Mouse (Mus musculus): ENCODE results near the gene Fam78a. TPM values are rescaled to one million over a fixed set of nuclear protein-coding genes. Genes with fewer than 3 reads are reported as not detected.

Fam78a gene
- polyA plus RNA-seq, 1 experiment from 2014 or later, result 3.1 TPM

DNA sequence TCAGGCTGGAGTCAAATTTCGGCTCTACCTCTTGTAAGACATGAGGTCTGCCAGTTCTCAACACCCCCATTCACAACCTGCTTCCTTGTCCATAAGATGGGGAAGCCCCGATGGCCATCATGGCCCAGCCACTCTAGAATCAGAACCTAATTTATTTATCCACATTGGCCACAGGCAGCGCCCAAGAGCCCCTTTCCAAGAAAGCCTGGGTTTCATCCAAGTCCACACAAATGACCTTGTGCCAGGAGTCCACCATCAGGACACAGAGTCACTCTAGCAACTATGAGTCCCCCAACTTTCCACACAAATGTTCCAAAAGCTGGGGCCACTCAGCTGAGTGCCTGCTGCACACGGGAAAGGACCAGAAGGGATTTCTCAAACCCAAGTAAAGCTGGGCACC is 18.7 kb downstream of the Fam78a start:
- Histone ChIP-seq H3K9ac (ENCODE audit: low read length) (no peak overlapping the region), H3K4me3 (ENCODE audit: low read depth, low read length) (no peak overlapping the region), H3K4me1 (ENCODE audit: control insufficient read depth, insufficient read depth, low read length) (no peaks in the 10 kb centered on the region), H3K36me3 (ENCODE audit: control insufficient read depth, insufficient read depth, low read length) (no peaks in the 10 kb centered on the region), H3K9me3 (ENCODE audit: control insufficient read depth, low read length) (no peaks in the 10 kb centered on the region), H3K27ac (ENCODE audit: low read depth, low read length) (no peak overlapping the region), H3K27me3 (ENCODE audit: control insufficient read depth, insufficient read depth, low read length) (no peaks in the 10 kb centered on the region), H3K4me2 (ENCODE audit: low read depth) (no peak overlapping the region)
- ATAC-seq (ENCODE audit: insufficient read depth, low FRiP score, low TSS enrichment) (no peak), DNase-seq (ENCODE audit: low spot score) (no peak)
- WGBS, result 86% methylated on average over 4 of the region's 4 CpGs

- Histone ChIP-seq H3K9ac (ENCODE audit: low read length) (no peak overlapping the region), H3K4me2 (ENCODE audit: low read depth) (no peak overlapping the region), H3K36me3 (ENCODE audit: control insufficient read depth, insufficient read depth, low read length) (no peaks in the 10 kb centered on the region), H3K27ac (ENCODE audit: low read depth, low read length) (no peak overlapping the region), H3K4me1 (ENCODE audit: control insufficient read depth, insufficient read depth, low read length) (no peaks in the 10 kb centered on the region), H3K4me3 (ENCODE audit: low read depth, low read length) (no peak overlapping the region), H3K9me3 (ENCODE audit: control insufficient read depth, low read length) (no peaks in the 10 kb centered on the region), H3K27me3 (ENCODE audit: control insufficient read depth, insufficient read depth, low read length) (no peaks in the 10 kb centered on the region)
- WGBS, result 84% methylated on average over 5 of the region's 5 CpGs
- DNase-seq (ENCODE audit: low spot score), result no peak
- no peak for ATAC-seq (ENCODE audit: insufficient read depth, low FRiP score, low TSS enrichment)
These were observed 19.3 kb downstream of the Fam78a start for GRCm38 (mm10) chr2:32065371-32065791.

DNA sequence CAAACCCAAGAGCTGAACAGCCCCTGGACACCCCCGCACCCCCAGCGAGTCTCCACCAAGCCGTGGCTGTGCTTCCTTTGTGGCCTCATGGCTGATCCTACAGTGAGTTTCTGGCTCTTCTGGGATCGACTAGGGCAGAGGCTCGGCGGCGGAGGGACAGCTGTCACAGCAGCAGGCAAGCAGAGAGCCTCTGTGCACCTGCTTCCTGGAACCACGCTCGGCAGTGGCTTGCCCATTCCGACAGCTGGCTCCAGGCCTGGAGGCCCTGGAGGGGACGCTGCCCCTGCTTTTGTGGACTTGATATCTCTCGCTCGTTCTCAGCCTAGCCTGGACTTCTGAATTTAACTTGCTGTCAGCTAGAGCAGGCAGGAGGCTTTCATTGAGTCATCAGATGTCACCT is 19.7 kb downstream of the Fam78a start:
- no peaks in the 10 kb centered on the region for H3K9me3 ChIP-seq (ENCODE audit: control insufficient read depth, low read length)
- no peak for ATAC-seq (ENCODE audit: insufficient read depth, low FRiP score, low TSS enrichment)
- H3K4me3 ChIP-seq (ENCODE audit: low read depth, low read length), result no peak overlapping the region
- H3K27me3 ChIP-seq (ENCODE audit: control insufficient read depth, insufficient read depth, low read length), result no peaks in the 10 kb centered on the region
- no peaks in the 10 kb centered on the region for H3K4me1 ChIP-seq (ENCODE audit: control insufficient read depth, insufficient read depth, low read length)
- 65% methylated on average over 13 of the region's 13 CpGs for WGBS
- H3K36me3 ChIP-seq (ENCODE audit: control insufficient read depth, insufficient read depth, low read length), result no peaks in the 10 kb centered on the region
- DNase-seq (ENCODE audit: low spot score), result peak; percentile 24
- H3K27ac ChIP-seq (ENCODE audit: low read depth, low read length), result no peak overlapping the region
- no peak overlapping the region for H3K9ac ChIP-seq (ENCODE audit: low read length)
- H3K4me2 ChIP-seq (ENCODE audit: low read depth), result no peak overlapping the region

- Histone ChIP-seq H3K4me1 (ENCODE audit: control insufficient read depth, insufficient read depth, low read length) (no peaks in the 10 kb centered on the region), H3K36me3 (ENCODE audit: control insufficient read depth, insufficient read depth, low read length) (no peaks in the 10 kb centered on the region), H3K4me2 (ENCODE audit: low read depth) (no peak overlapping the region), H3K27ac (ENCODE audit: low read depth, low read length) (no peak overlapping the region), H3K9ac (ENCODE audit: low read length) (no peak overlapping the region), H3K9me3 (ENCODE audit: control insufficient read depth, low read length) (no peaks in the 10 kb centered on the region), H3K4me3 (ENCODE audit: low read depth, low read length) (no peak overlapping the region), H3K27me3 (ENCODE audit: control insufficient read depth, insufficient read depth, low read length) (no peaks in the 10 kb centered on the region)
- ATAC-seq (ENCODE audit: insufficient read depth, low FRiP score, low TSS enrichment), result no peak
- 90% methylated on average over 7 of the region's 7 CpGs for WGBS
- no peak for DNase-seq (ENCODE audit: low spot score)
These were observed 21.1 kb downstream of the Fam78a start for GRCm38 (mm10) chr2:32063451-32064151.

- Histone ChIP-seq H3K27ac (ENCODE audit: low read depth, low read length) (no peak overlapping the region), H3K9me3 (ENCODE audit: control insufficient read depth, low read length) (no peaks in the 10 kb centered on the region), H3K9ac (ENCODE audit: low read length) (no peak overlapping the region), H3K4me2 (ENCODE audit: low read depth) (no peak overlapping the region), H3K36me3 (ENCODE audit: control insufficient read depth, insufficient read depth, low read length) (no peaks in the 10 kb centered on the region), H3K4me1 (ENCODE audit: control insufficient read depth, insufficient read depth, low read length) (no peaks in the 10 kb centered on the region), H3K27me3 (ENCODE audit: control insufficient read depth, insufficient read depth, low read length) (no peaks in the 10 kb centered on the region), H3K4me3 (ENCODE audit: low read depth, low read length) (no peak overlapping the region)
- 89% methylated on average over 15 of the region's 15 CpGs for WGBS
- DNase-seq (ENCODE audit: low spot score), result no peak
- ATAC-seq (ENCODE audit: insufficient read depth, low FRiP score, low TSS enrichment), result no peak
These were observed 21.8 kb downstream of the Fam78a start for GRCm38 (mm10) chr2:32062626-32063410.

GRCm38 (mm10) chr2:32061722-32062505 is 22.7 kb downstream of the Fam78a start:
- ATAC-seq (ENCODE audit: insufficient read depth, low FRiP score, low TSS enrichment), result no peak
- 81% methylated on average over 12 of the region's 12 CpGs for WGBS
- Histone ChIP-seq H3K27ac (ENCODE audit: low read depth, low read length) (no peak overlapping the region), H3K4me1 (ENCODE audit: control insufficient read depth, insufficient read depth, low read length) (no peaks in the 10 kb centered on the region), H3K4me2 (ENCODE audit: low read depth) (no peak overlapping the region), H3K9me3 (ENCODE audit: control insufficient read depth, low read length) (no peaks in the 10 kb centered on the region), H3K4me3 (ENCODE audit: low read depth, low read length) (no peak overlapping the region), H3K36me3 (ENCODE audit: control insufficient read depth, insufficient read depth, low read length) (no peaks in the 10 kb centered on the region), H3K27me3 (ENCODE audit: control insufficient read depth, insufficient read depth, low read length) (no peaks in the 10 kb centered on the region), H3K9ac (ENCODE audit: low read length) (no peak overlapping the region)
- no peak for DNase-seq (ENCODE audit: low spot score)

- WGBS, result 68% methylated on average over 2 of the region's 2 CpGs
- DNase-seq (ENCODE audit: low spot score), result no peak
- H3K9me3 ChIP-seq (ENCODE audit: control insufficient read depth, low read length), result no peaks in the 10 kb centered on the region
These were observed 23.5 kb downstream of the Fam78a start for GRCm38 (mm10) chr2:32061189-32061588.

DNA sequence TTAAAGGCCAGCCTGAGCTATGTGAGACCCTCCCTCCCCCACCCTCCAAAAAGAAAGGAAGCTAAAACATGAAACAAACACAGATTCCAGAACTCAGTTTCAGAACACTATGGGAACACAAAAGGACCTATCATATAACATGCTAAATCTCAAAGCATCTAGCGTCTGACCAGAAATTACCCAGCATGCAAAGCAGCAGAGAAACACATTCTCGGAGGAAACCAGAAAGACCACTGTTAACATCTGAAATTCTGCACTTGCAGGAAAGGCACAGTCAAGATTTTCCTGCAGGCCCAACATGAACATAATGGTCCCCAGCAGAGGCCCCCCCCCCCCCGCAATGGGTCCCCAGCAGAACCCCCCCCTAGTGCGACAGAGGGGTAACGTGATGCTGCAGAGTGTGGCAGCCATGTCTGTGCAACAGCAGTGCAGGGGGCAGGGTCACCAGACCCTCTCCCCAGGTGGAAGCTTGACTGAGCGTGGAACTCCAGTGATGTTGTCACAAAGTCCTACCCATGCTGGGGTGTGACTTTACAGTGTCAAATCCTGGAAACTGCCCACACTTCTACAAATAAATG is 24.3 kb downstream of the Fam78a start:
- Histone ChIP-seq H3K4me1 (ENCODE audit: control insufficient read depth, insufficient read depth, low read length) (no peaks in the 10 kb centered on the region), H3K4me2 (ENCODE audit: low read depth) (no peak overlapping the region), H3K9ac (ENCODE audit: low read length) (no peak overlapping the region), H3K4me3 (ENCODE audit: low read depth, low read length) (no peak overlapping the region), H3K9me3 (ENCODE audit: control insufficient read depth, low read length) (no peaks in the 10 kb centered on the region), H3K27me3 (ENCODE audit: control insufficient read depth, insufficient read depth, low read length) (no peaks in the 10 kb centered on the region), H3K27ac (ENCODE audit: low read depth, low read length) (no peak overlapping the region), H3K36me3 (ENCODE audit: control insufficient read depth, insufficient read depth, low read length) (no peaks in the 10 kb centered on the region)
- DNase-seq (ENCODE audit: low spot score), result no peak
- ATAC-seq (ENCODE audit: insufficient read depth, low FRiP score, low TSS enrichment), result no peak
- WGBS, result 67% methylated on average over 6 of the region's 6 CpGs

More at GRCm38 (mm10) chr2:32061189-32061588, 23.5 kb downstream of the Fam78a start:
- no peak for ATAC-seq (ENCODE audit: insufficient read depth, low FRiP score, low TSS enrichment)
- no peaks in the 10 kb centered on the region for H3K4me1 ChIP-seq (ENCODE audit: control insufficient read depth, insufficient read depth, low read length)
- no peak overlapping the region for H3K27ac ChIP-seq (ENCODE audit: low read depth, low read length)
- no peaks in the 10 kb centered on the region for H3K36me3 ChIP-seq (ENCODE audit: control insufficient read depth, insufficient read depth, low read length)
- H3K9ac ChIP-seq (ENCODE audit: low read length), result no peak overlapping the region
- no peak overlapping the region for H3K4me2 ChIP-seq (ENCODE audit: low read depth)
- H3K27me3 ChIP-seq (ENCODE audit: control insufficient read depth, insufficient read depth, low read length), result no peaks in the 10 kb centered on the region
- H3K4me3 ChIP-seq (ENCODE audit: low read depth, low read length), result no peak overlapping the region
